8 mouse cellular contexts compared by ENCODE assay signal in the genomic region with DNA sequence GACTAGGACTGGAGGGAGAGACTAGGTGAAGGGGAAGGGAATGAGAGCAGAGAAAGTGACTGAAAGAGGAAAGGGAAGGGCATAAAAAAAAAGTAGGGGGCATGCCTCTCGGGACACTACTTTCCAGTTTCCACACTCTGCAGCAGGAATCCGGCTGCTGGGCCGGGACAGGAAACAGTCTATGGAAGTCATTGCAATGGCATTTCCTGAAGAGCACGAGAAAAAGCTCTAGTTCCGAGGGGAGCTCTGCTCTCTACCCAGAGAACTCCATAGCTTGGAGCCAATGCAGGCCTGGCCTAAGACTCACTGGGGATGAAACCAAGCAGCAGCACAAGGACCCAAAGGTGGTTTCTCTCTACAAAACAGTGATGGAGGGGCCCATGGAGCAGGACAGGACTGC. TPM values are rescaled to one million over a fixed set of nuclear protein-coding genes. Genes with fewer than 3 reads are reported as not detected.
DNase-seq lines count a peak whose midpoint lies in the region; ATAC-seq and TF ChIP-seq lines count a peak whose summit lies in the region.

No protein-coding gene starts in this region.

- in situ Hi-C loops in ES-E14 (cut with MboI; ENCODE audit: low sequenced_read_pairs in 2 of 2, unreplicated experiment in 2 of 2), result no loop called here

- H3K9ac ChIP-seq in ES-E14 (ENCODE audit: insufficient read depth, low read depth, low read length, poor library complexity, severe bottlenecking), result no peak overlapping the region

- DNase-seq in 416B (ENCODE audit: low read depth) (peak; percentile 40), ES-E14 (ENCODE audit: low read depth, low spot score) (no peak)
- peak; percentile 88 to 93 for DNase-seq in heart, adult 9 months (ENCODE audit: low spot score in 2 of 2)
- peak; percentile 58 to 70 for DNase-seq in kidney, adult 8-10 months
- DNase-seq in lung, postnatal 14 days, result peak; percentile 64
- DNase-seq in natural killer cell, adult 2 months (ENCODE audit: low spot score in 2 of 2), result no peak
- no peak for DNase-seq in layer of hippocampus, adult 9-11 months

- H3K4me1 ChIP-seq in ES-E14 (ENCODE audit: control insufficient read depth in 2 of 2, insufficient read depth in 2 of 2, low read length in 2 of 2, poor library complexity in 1 of 2), result peaks cover 15 to 29% of the 10 kb centered on the region in 2 experiments

- no peak for ATAC-seq in monocyte, adult 5-6 weeks (replicated peaks; ENCODE audit: insufficient number of reproducible peaks, low FRiP score, low TSS enrichment, poor library complexity, severe bottlenecking)

- H3K36me3 ChIP-seq in ES-E14 (ENCODE audit: control insufficient read depth, insufficient read depth, low read length, poor library complexity, severe bottlenecking), result no peaks in the 10 kb centered on the region

- no peak overlapping the region for H3K4me3 ChIP-seq in ES-E14 (ENCODE audit: insufficient read depth in 1 of 2, low read depth in 1 of 2, low read length in 2 of 2, poor library complexity in 1 of 2, severe bottlenecking in 1 of 2)

- no peaks in the 10 kb centered on the region for H3K9me3 ChIP-seq in ES-E14 (ENCODE audit: control insufficient read depth, insufficient read depth, low read depth, low read length)

- H3K27ac ChIP-seq in ES-E14 (ENCODE audit: insufficient read depth, low read depth, low read length, poor library complexity, severe bottlenecking), result peak overlapping the region; percentile 87

TF ChIP-seq in ES-E14, 5 proteins besides CTCF, POLR2A, EP300 and RAD21:
- TF ChIP-seq MAFK (IDR thresholded peaks at IDR 0.05; ENCODE audit: insufficient read depth, low read depth, low read length) (no peak), ZNF384 (IDR thresholded peaks at IDR 0.05; ENCODE audit: low read depth, low read length) (peak; percentile 76; the same call in 1 of the 2 replicates), ZC3H11A (IDR thresholded peaks at IDR 0.05; ENCODE audit: borderline replicate concordance, low read depth, low read length) (no peak)
TF ChIP-seq in ES-E14: peak in this region for 1.

RNA-seq across cellular contexts. Expression of gene Bcl2l1, which starts 10.5 kb away (rescaled TPM):
- total RNA-seq in ES-E14 (2012; rRNA removed), result 24.9 and 34.9 TPM in 2 replicates
- 11.8 to 39.0 TPM (median 21.7 TPM) in 3 replicates for total RNA-seq in monocyte, adult 5-6 weeks (2017)

RNA-seq across cellular contexts. Expression of gene Tpx2, which starts 26.7 kb away (rescaled TPM):
- total RNA-seq in ES-E14 (2012; rRNA removed), result 63.2 and 77.8 TPM in 2 replicates
- 1.1 to 2.7 TPM (median 1.6 TPM) in 3 replicates for total RNA-seq in monocyte, adult 5-6 weeks (2017)

Comparison
In these comparisons a context has a peak if more than half of its experiments do, and no peak if none do; other contexts are left out.
1. DNase-seq: peak in 416B (single experiment), heart, adult 9 months (2 of 2), kidney, adult 8-10 months (2 of 2) and lung, postnatal 14 days (single experiment); none in ES-E14 (single experiment), natural killer cell, adult 2 months (0 of 2) and layer of hippocampus, adult 9-11 months (single experiment).
2. RNA of gene Tpx2, which starts 26.7 kb away (total RNA-seq): 63.2 to 77.8 TPM in ES-E14; 1.1 to 2.7 TPM in monocyte, adult 5-6 weeks; every median in the first group is over 10 times any median in the second.